Mouse (Mus musculus) embryonic facial prominence, embryonic 11.5 days (tissue): ENCODE measurements around the gene Dgat2. TPM values are rescaled to one million over a fixed set of nuclear protein-coding genes. Genes with fewer than 3 reads are reported as not detected.

ENCODE experiments used
- ATAC-seq: fragments of 200-750 bp; cut with Nextera tagmentation; replicated peaks from 2 replicates; pipeline ENCODE4 v1.8.0; 2017; ENCODE audit warnings: low read depth; ENCODE audit not compliant: insufficient number of reproducible peaks, low FRiP score, low TSS enrichment
- DNase-seq: peaks from one replicate; pipeline ENCODE4 v3.0.0-alpha.2; 2015; ENCODE audit warnings: low spot score
- H3K27ac ChIP-seq: fragments of 300-500 bp; sonication (generic); replicated peaks from 2 replicates; pipeline ENCODE4 v1.5.1; 2014; ENCODE audit warnings: mild to moderate bottlenecking, low read depth, low read length, control low read depth
- H3K27me3 ChIP-seq: fragments of 300-500 bp; sonication (generic); 2 replicates; pipeline ENCODE4 v1.6.1; 2014; ENCODE audit warnings: mild to moderate bottlenecking, low read length, moderate library complexity, mixed read lengths; ENCODE audit not compliant: control insufficient read depth, insufficient read depth
- H3K36me3 ChIP-seq: fragments of 300-500 bp; sonication (generic); replicated peaks from 2 replicates; pipeline ENCODE4 v1.6.1; 2014; ENCODE audit warnings: low read depth, mild to moderate bottlenecking, low read length, moderate library complexity, mixed read lengths; ENCODE audit not compliant: control insufficient read depth, insufficient read depth
- H3K4me1 ChIP-seq: fragments of 300-500 bp; sonication (generic); 2 replicates; pipeline ENCODE4 v1.6.1; 2014; ENCODE audit warnings: low read length, mixed read lengths; ENCODE audit not compliant: control insufficient read depth, insufficient read depth
- H3K4me2 ChIP-seq: fragments of 300-500 bp; sonication (generic); 2 replicates; pipeline ENCODE4 v1.6.1; 2014; ENCODE audit warnings: low read depth, mild to moderate bottlenecking, control low read depth, low read length, moderate library complexity
- H3K4me3 ChIP-seq: fragments of 300-500 bp; sonication (generic); 2 replicates; pipeline ENCODE4 v1.5.1; 2014; ENCODE audit warnings: low read depth, low read length, control low read depth
- H3K9ac ChIP-seq: fragments of 300-500 bp; sonication (generic); replicated peaks from 2 replicates; pipeline ENCODE4 v1.6.1; 2014; ENCODE audit warnings: mild to moderate bottlenecking, control low read depth, low read length
- H3K9me3 ChIP-seq: fragments of 300-500 bp; sonication (generic); replicated peaks from 2 replicates; pipeline ENCODE4 v1.6.1; 2016; ENCODE audit warnings: mild to moderate bottlenecking, low read length, inconsistent platforms, mixed read lengths; ENCODE audit not compliant: control insufficient read depth
- WGBS: fragments of 180-500 bp; shearing (Covaris S2); extraction: QIAGEN DNeasy Blood & Tissue Kit; methylation state at CpG from one replicate; pipeline ENCODE4 v1.1.7; 2014; 5-methylcytosine and 5-hydroxymethylcytosine counted together
- polyA plus RNA-seq: library from polyadenylated mRNA; unstranded; fragments of >200 nt; fragmentation: Nextera tagmentation; extraction: Ambion mirVana; gene quantifications from 2 replicates; pipeline ENCODE4 v1.2.1, GENCODE M21; 2014

The Dgat2 gene
- polyA plus RNA-seq, 1 experiment from 2014 or later, result 9.4 TPM

- ATAC-seq (peak; percentile 99), DNase-seq (peak; percentile 99)
- Histone ChIP-seq H3K9ac (peak within 1 kb of the TSS; percentile 77), H3K4me2 (peak within 1 kb of the TSS; percentile 73), H3K4me1 (peaks cover 2% of the 10 kb centered on the region; the same call in 1 of the 2 replicates), H3K9me3 (no peaks in the 10 kb centered on the region), H3K27me3 (no peaks in the 10 kb centered on the region), H3K4me3 (peak within 1 kb of the TSS; percentile 72), H3K27ac (0 out of 2 replicates have a peak within 1 kb of the TSS, but pooled peaks have one; percentile 23), H3K36me3 (no peaks in the 10 kb centered on the region)
- under 1% methylated on average over 51 of the region's 51 CpGs for WGBS
Observed at GRCm38 (mm10) chr7:99140984-99141918, 41.3 kb downstream of the Dgat2 start, which contains the start of gene Uvrag. Gene Uvrag, minus strand, starts transcription at chr7:99141141.

GRCm38 (mm10) chr7:99140511-99140910 lies 42.0 kb downstream of the Dgat2 start:
- Histone ChIP-seq H3K36me3 (no peaks in the 10 kb centered on the region), H3K9me3 (no peaks in the 10 kb centered on the region), H3K4me2 (peak overlapping the region; percentile 73), H3K27me3 (no peaks in the 10 kb centered on the region), H3K27ac (0 out of 2 replicates have a peak overlapping the region, but pooled peaks have one; percentile 23), H3K9ac (peak overlapping the region; percentile 77), H3K4me3 (peak overlapping the region; percentile 72), H3K4me1 (peaks cover 2% of the 10 kb centered on the region; the same call in 1 of the 2 replicates)
- DNase-seq, result peak; percentile 19
- no peak for ATAC-seq
- under 1% methylated on average over 31 of the region's 39 CpGs for WGBS

- H3K9me3 ChIP-seq, result no peaks in the 10 kb centered on the region
Observed at GRCm38 (mm10) chr7:99139841-99140491, 42.6 kb downstream of the Dgat2 start.

GRCm38 (mm10) chr7:99137541-99137940 lies 45.0 kb downstream of the Dgat2 start:
- no peak for DNase-seq
- H3K27ac ChIP-seq, result no peak overlapping the region
- no peaks in the 10 kb centered on the region for H3K9me3 ChIP-seq
- H3K27me3 ChIP-seq, result no peaks in the 10 kb centered on the region
- no peaks in the 10 kb centered on the region for H3K36me3 ChIP-seq
- H3K4me3 ChIP-seq, result no peak overlapping the region
- no peak overlapping the region for H3K4me2 ChIP-seq
- 100% methylated on average over 4 of the region's 4 CpGs for whole genome bisulfite sequencing
- no peaks in the 10 kb centered on the region for H3K4me1 ChIP-seq
- no peak for ATAC-seq
- H3K9ac ChIP-seq, result no peak overlapping the region

More at GRCm38 (mm10) chr7:99139841-99140491, 42.6 kb downstream of the Dgat2 start:
- DNase-seq (peak; percentile 47), ATAC-seq (no peak)
- no peak overlapping the region for H3K27ac ChIP-seq
- H3K4me1 ChIP-seq, result peaks cover 2% of the 10 kb centered on the region; the same call in 1 of the 2 replicates
- peak overlapping the region; percentile 72 for H3K4me3 ChIP-seq
- WGBS, result under 1% methylated on average over 13 of the region's 13 CpGs
- no peaks in the 10 kb centered on the region for H3K36me3 ChIP-seq
- H3K4me2 ChIP-seq, result peak overlapping the region; percentile 73
- H3K27me3 ChIP-seq, result no peaks in the 10 kb centered on the region
- peak overlapping the region; percentile 77 for H3K9ac ChIP-seq

- 54% methylated on average over 6 of the region's 6 CpGs for WGBS
- ATAC-seq (no peak), DNase-seq (no peak)
- no peaks in the 10 kb centered on the region for H3K9me3 ChIP-seq
- no peak overlapping the region for H3K4me2 ChIP-seq
- no peaks in the 10 kb centered on the region for H3K4me1 ChIP-seq
- no peaks in the 10 kb centered on the region for H3K36me3 ChIP-seq
- H3K27me3 ChIP-seq, result no peaks in the 10 kb centered on the region
- no peak overlapping the region for H3K9ac ChIP-seq
- H3K4me3 ChIP-seq, result no peak overlapping the region
- no peak overlapping the region for H3K27ac ChIP-seq
Observed at GRCm38 (mm10) chr7:99136789-99137188, 45.7 kb downstream of the Dgat2 start.

GRCm38 (mm10) chr7:99133811-99134402 lies 48.6 kb downstream of the Dgat2 start:
- H3K27ac ChIP-seq, result no peak overlapping the region
- H3K27me3 ChIP-seq, result no peaks in the 10 kb centered on the region
- no peaks in the 10 kb centered on the region for H3K36me3 ChIP-seq
- no peak overlapping the region for H3K9ac ChIP-seq
- no peaks in the 10 kb centered on the region for H3K4me1 ChIP-seq
- H3K4me2 ChIP-seq, result no peak overlapping the region
- H3K4me3 ChIP-seq, result no peak overlapping the region
- WGBS, result 89% methylated on average over 8 of the region's 8 CpGs
- ATAC-seq (no peak), DNase-seq (no peak)
- H3K9me3 ChIP-seq, result no peaks in the 10 kb centered on the region

- no peak overlapping the region for H3K4me2 ChIP-seq
- H3K36me3 ChIP-seq, result no peaks in the 10 kb centered on the region
- H3K9ac ChIP-seq, result no peak overlapping the region
- H3K4me1 ChIP-seq, result peaks cover 5% of the 10 kb centered on the region
- H3K27me3 ChIP-seq, result no peaks in the 10 kb centered on the region
- no peak for DNase-seq
- H3K27ac ChIP-seq, result no peak overlapping the region
- H3K9me3 ChIP-seq, result no peaks in the 10 kb centered on the region
- H3K4me3 ChIP-seq, result no peak overlapping the region
- no peak for ATAC-seq
- 82% methylated on average over 9 of the region's 9 CpGs for WGBS
Observed at GRCm38 (mm10) chr7:99132597-99132996, 49.9 kb downstream of the Dgat2 start.
